ENCODE assay signal across 8 mouse cellular contexts in genomic region chr1:166360157-166360855, GRCm38 (mm10). TPM values are rescaled to one million over a fixed set of nuclear protein-coding genes. Genes with fewer than 3 reads are reported as not detected.
A peak's percentile ranks its signal among the peaks of the same experiment; 100 is the strongest.
DNase-seq lines count a peak whose midpoint lies in the region; ATAC-seq and TF ChIP-seq lines count a peak whose summit lies in the region.

No protein-coding gene starts in this region.

- peak; percentile 98 for TF ChIP-seq CTCF in gastrocnemius, adult 2 months (IDR thresholded peaks at IDR 0.05)

- no peak overlapping the region for H3K4me3 ChIP-seq in gastrocnemius, adult 2 months
- H3K4me3 ChIP-seq in intestine, embryonic 16.5 days (ENCODE audit: low read length) = no peak overlapping the region

- DNase-seq in ZHBTc4 (ENCODE audit: low read depth, low spot score) = peak; percentile 79
- DNase-seq in gastrocnemius, adult 2 months = peak; percentile 92
- peak; percentile 89 to 93 for DNase-seq in left cerebral cortex, postnatal 14 days (ENCODE audit: low spot score in 2 of 2)
- peak; percentile 82 for DNase-seq in mesoderm, embryonic 11.5 days (ENCODE audit: low read depth, low spot score)
- DNase-seq in right cerebral cortex, postnatal 14 days = peak; percentile 97
- peak; percentile 88 for DNase-seq in urinary bladder, postnatal 25 days (ENCODE audit: low spot score)

- no peak overlapping the region for H3K9ac ChIP-seq in intestine, embryonic 16.5 days (ENCODE audit: low read depth, low read length)

- 19% methylated on average over 14 of the region's 14 CpGs for WGBS in intestine, embryonic 16.5 days

- ATAC-seq in common myeloid progenitor, adult 5-6 weeks (replicated peaks; ENCODE audit: low read depth, poor library complexity, severe bottlenecking) = peak; percentile 100
- peak; percentile 97 for ATAC-seq in intestine, embryonic 16.5 days

- H3K27ac ChIP-seq in gastrocnemius, adult 2 months = no peak overlapping the region
- no peak overlapping the region for H3K27ac ChIP-seq in intestine, embryonic 16.5 days (ENCODE audit: low read length)

- intact Hi-C loops in gastrocnemius, adult 2 months (cut with DNase I) = loop anchor here (2.0 kb wide), 1 partner anchor 200 kb away; no protein-coding TSS in a partner anchor
- intact Hi-C loops in left cerebral cortex, postnatal 14 days (cut with DNase I) = loop anchor here (5.0 to 10.0 kb wide), 4 partner anchors 38 to 586 kb away; no protein-coding TSS in a partner anchor

- no peaks in the 10 kb centered on the region for H3K4me1 ChIP-seq in intestine, embryonic 16.5 days (ENCODE audit: control insufficient read depth, insufficient read depth, low read length)

- H3K9me3 ChIP-seq in intestine, embryonic 16.5 days (ENCODE audit: control insufficient read depth, low read length) = no peaks in the 10 kb centered on the region

- no peaks in the 10 kb centered on the region for H3K36me3 ChIP-seq in intestine, embryonic 16.5 days (ENCODE audit: control insufficient read depth, insufficient read depth, low read length)

- no peaks in the 10 kb centered on the region for H3K27me3 ChIP-seq in intestine, embryonic 16.5 days (replicated peaks; ENCODE audit: control insufficient read depth, insufficient read depth, low read length)

- H3K4me2 ChIP-seq in intestine, embryonic 16.5 days (ENCODE audit: low read depth, low read length) = no peak overlapping the region

RNA-seq across cellular contexts. Expression of gene Tada1, which starts 18.6 kb away (rescaled TPM):
- 32.1 and 43.2 TPM in 2 replicates for total RNA-seq in common myeloid progenitor, adult 5-6 weeks (2017)
- 1 to 10 TPM; 5.1 to 6.1 TPM for total RNA-seq in gastrocnemius, adult 2 months (2021)
- polyA plus RNA-seq in intestine, embryonic 16.5 days (2015; fragmentation: Nextera tagmentation; extraction: Ambion mirVana) = 39.2 and 41.8 TPM in 2 replicates
- total RNA-seq in left cerebral cortex, postnatal 14 days (2021) = 10 to 100 TPM; 26.7 to 31.1 TPM

RNA-seq across cellular contexts. Expression of gene Pogk, which starts 49.4 kb away (rescaled TPM):
- 12.7 and 13.1 TPM in 2 replicates for total RNA-seq in common myeloid progenitor, adult 5-6 weeks (2017)
- 10 to 100 TPM; 12.2 to 12.7 TPM for total RNA-seq in gastrocnemius, adult 2 months (2021)
- 6.6 and 7.9 TPM in 2 replicates for polyA plus RNA-seq in intestine, embryonic 16.5 days (2015; fragmentation: Nextera tagmentation; extraction: Ambion mirVana)
- 10 to 100 TPM; 31.5 to 31.9 TPM for total RNA-seq in left cerebral cortex, postnatal 14 days (2021)
